Mouse (Mus musculus) cerebellum, adult 2 months (tissue): Measurements from ENCODE around the gene Cfap54.

Source experiments
- CTCF ChIP-seq: fragments of 200-500 bp; IDR thresholded peaks from 2 replicates; pipeline ENCODE4 v1.5.1; 2011; ENCODE audit warnings: low read depth, mild to moderate bottlenecking, control low read depth, low read length, moderate library complexity, borderline replicate concordance; ENCODE audit not compliant: insufficient read depth
- POLR2A ChIP-seq: fragments of 200-500 bp; IDR thresholded peaks from 2 replicates; pipeline ENCODE4 v1.6.1; 2011; ENCODE audit warnings: low read length, control low read depth, borderline replicate concordance; ENCODE audit not compliant: insufficient read depth

GRCm38 (mm10) chr10:92791531-92791900 is 289.9 kb downstream of the Cfap54 start:
- TF ChIP-seq CTCF (no peak), POLR2A (no peak)
